Mouse (Mus musculus) testis, adult 2 months (tissue): ENCODE results near the gene Vav2.

Experiments used
- CTCF ChIP-seq: fragments of 200-500 bp; IDR thresholded peaks from 2 replicates; pipeline ENCODE4 v1.5.1; 2012; ENCODE audit warnings: low read depth, mild to moderate bottlenecking, inconsistent platforms, low read length, moderate library complexity; ENCODE audit not compliant: control insufficient read depth, insufficient read depth, insufficient replicate concordance
- POLR2A ChIP-seq: fragments of 200-500 bp; IDR thresholded peaks from 2 replicates; pipeline ENCODE4 v1.6.1; 2012; ENCODE audit warnings: low read depth, mild to moderate bottlenecking, inconsistent platforms, low read length, moderate library complexity; ENCODE audit not compliant: control insufficient read depth

GRCm38 (mm10) chr2:27404375-27405093 lies 22.3 kb downstream of the Vav2 start:
- TF ChIP-seq CTCF = no peak
- TF ChIP-seq POLR2A = no peak
